Mouse (Mus musculus) kidney, embryonic 16.5 days (tissue): ENCODE results near the gene Nav1. TPM values are rescaled to one million over a fixed set of nuclear protein-coding genes. Genes with fewer than 3 reads are reported as not detected.

Experiments used
- ATAC-seq: fragments of 200-750 bp; cut with Nextera tagmentation; 2 replicates; pipeline ENCODE4 v1.8.0; 2017; ENCODE audit warnings: moderate TSS enrichment; ENCODE audit not compliant: low FRiP score, low TSS enrichment
- H3K27ac ChIP-seq: fragments of 300-500 bp; sonication (generic); 2 replicates; pipeline ENCODE4 v1.5.1; 2014; ENCODE audit warnings: low read length
- H3K27me3 ChIP-seq: fragments of 300-500 bp; sonication (generic); 2 replicates; pipeline ENCODE4 v1.6.1; 2014; ENCODE audit warnings: low read length, control low read depth, mixed read lengths; ENCODE audit not compliant: insufficient read depth
- H3K36me3 ChIP-seq: fragments of 300-500 bp; sonication (generic); 2 replicates; pipeline ENCODE4 v1.6.1; 2014; ENCODE audit warnings: low read length, control low read depth, mixed read lengths; ENCODE audit not compliant: insufficient read depth
- H3K4me1 ChIP-seq: fragments of 300-500 bp; sonication (generic); 2 replicates; pipeline ENCODE4 v1.6.1; 2014; ENCODE audit warnings: low read length, control low read depth, mixed read lengths; ENCODE audit not compliant: insufficient read depth
- H3K4me2 ChIP-seq: fragments of 300-500 bp; sonication (generic); replicated peaks from 2 replicates; pipeline ENCODE4 v1.6.1; 2014; ENCODE audit warnings: low read depth, low read length
- H3K4me3 ChIP-seq: fragments of 300-500 bp; sonication (generic); 2 replicates; pipeline ENCODE4 v1.5.1; 2014; ENCODE audit warnings: mild to moderate bottlenecking, low read length
- H3K9ac ChIP-seq: fragments of 300-500 bp; sonication (generic); replicated peaks from 2 replicates; pipeline ENCODE4 v1.6.1; 2014; ENCODE audit warnings: low read length
- H3K9me3 ChIP-seq: fragments of 300-500 bp; sonication (generic); 2 replicates; pipeline ENCODE4 v1.6.1; 2016; ENCODE audit warnings: low read length, control low read depth
- WGBS: fragments of 180-500 bp; shearing (Covaris S2); extraction: QIAGEN DNeasy Blood & Tissue Kit; methylation state at CpG from one replicate; pipeline ENCODE4 v1.1.7; 2014; 5-methylcytosine and 5-hydroxymethylcytosine counted together
- microRNA-seq: library from miRNA; unstranded; fragments of <30 nt; microRNA quantifications from one replicate; pipeline ENCODE4, GENCODE M21; 2016
- polyA plus RNA-seq: library from polyadenylated mRNA; unstranded; fragments of >200 nt; fragmentation: Nextera tagmentation; extraction: Ambion mirVana; gene quantifications from 2 replicates; pipeline ENCODE4 v1.2.1, GENCODE M21; 2015

The Nav1 gene
- polyA plus RNA-seq, 1 experiment from 2014 or later: 12.2 TPM

DNA sequence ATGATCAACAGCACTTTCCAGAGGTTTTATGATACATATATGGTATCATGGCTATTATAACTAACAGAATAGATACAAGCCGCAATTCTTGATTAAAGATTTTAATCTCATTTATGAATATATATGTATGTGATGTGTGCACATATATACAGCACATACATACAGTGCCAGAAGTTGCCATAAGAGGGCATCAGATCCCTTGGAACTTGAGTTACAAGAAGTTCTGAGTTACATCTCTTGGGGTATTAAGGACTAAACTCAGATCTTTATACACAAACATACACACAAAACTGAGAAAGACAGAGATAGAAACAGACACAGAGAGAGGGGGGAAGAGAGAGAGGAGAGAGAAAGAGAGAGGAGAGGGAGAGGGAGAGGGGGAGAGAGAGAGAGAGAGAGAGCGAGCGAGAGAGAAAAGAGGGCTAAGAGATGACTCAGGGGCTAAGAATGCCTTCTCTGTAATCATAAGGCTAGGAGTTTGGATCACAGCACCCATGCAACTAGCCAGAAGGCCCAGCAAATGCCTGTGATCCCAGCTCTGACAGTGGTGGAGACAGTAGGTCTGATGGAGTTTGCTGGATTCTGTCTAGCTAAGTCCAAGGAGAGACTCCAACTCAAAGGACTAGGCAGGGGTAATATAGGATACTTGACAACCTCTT lies 205.5 kb downstream of the Nav1 start:
- Histone ChIP-seq H3K27ac (no peak overlapping the region), H3K4me2 (no peak overlapping the region), H3K27me3 (no peaks in the 10 kb centered on the region), H3K4me1 (no peaks in the 10 kb centered on the region), H3K9me3 (no peaks in the 10 kb centered on the region), H3K4me3 (no peak overlapping the region), H3K36me3 (peaks cover 78% of the 10 kb centered on the region), H3K9ac (no peak overlapping the region)
- 92% methylated on average over 3 of the region's 3 CpGs for WGBS
- no peak for ATAC-seq

DNA sequence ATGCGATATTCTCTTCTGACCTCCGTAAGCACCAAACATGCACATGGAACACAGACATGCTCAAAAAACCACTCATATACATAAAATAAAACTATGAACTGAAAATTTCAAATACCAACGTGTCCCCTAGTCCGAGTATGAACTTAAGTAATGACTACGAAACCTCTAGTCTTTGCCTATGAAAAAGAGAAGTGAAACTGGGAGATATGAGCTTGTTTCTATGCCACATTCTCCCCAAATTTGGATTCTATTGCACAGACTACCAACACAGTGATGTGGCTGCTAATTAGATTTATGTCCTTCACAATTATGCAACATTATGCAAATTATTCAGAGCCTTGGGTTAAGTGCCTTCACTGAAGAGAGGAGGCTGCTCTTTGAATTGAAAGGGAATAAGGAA lies 207.6 kb downstream of the Nav1 start:
- peaks cover 73% of the 10 kb centered on the region for H3K36me3 ChIP-seq
- H3K4me2 ChIP-seq: no peak overlapping the region
- no peak overlapping the region for H3K9ac ChIP-seq
- 95% methylated on average over 5 of the region's 5 CpGs for WGBS
- H3K27me3 ChIP-seq: no peaks in the 10 kb centered on the region
- no peak overlapping the region for H3K4me3 ChIP-seq
- no peak overlapping the region for H3K27ac ChIP-seq
- H3K9me3 ChIP-seq: no peaks in the 10 kb centered on the region
- no peak for ATAC-seq
- H3K4me1 ChIP-seq: no peaks in the 10 kb centered on the region

DNA sequence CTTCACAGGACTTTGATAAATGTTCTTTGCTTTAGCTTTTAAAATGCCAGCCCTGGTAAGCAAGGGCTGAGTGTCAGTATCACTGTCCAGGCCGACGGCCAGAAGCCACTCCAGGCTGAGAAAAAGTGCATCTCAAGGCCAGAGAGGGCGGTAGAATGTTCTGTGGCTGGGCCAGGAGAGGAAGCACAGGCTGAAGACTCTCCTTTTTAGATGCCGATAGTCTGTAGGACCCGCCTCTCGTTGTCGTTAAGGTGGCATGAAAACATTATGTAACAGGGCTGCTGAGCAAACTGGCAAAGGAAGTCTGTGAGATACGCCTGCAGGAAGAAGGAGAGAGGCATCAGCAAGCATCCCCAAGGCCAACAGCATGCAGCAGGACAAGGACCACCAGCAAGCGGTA lies 221.9 kb downstream of the Nav1 start:
- H3K27me3 ChIP-seq: no peaks in the 10 kb centered on the region
- no peak for ATAC-seq
- no peak overlapping the region for H3K4me2 ChIP-seq
- H3K36me3 ChIP-seq: peaks cover 68% of the 10 kb centered on the region
- H3K9ac ChIP-seq: no peak overlapping the region
- H3K9me3 ChIP-seq: no peaks in the 10 kb centered on the region
- H3K4me3 ChIP-seq: no peak overlapping the region
- WGBS: 85% methylated on average over 9 of the region's 9 CpGs
- H3K27ac ChIP-seq: no peak overlapping the region
- 0 out of 2 replicates have a peak, but pooled peaks cover 2% of the 10 kb centered on the region for H3K4me1 ChIP-seq

Small RNA genes within 50 kb of the gene (microRNA-seq; reads per million reads assigned to microRNA genes)
- not detected for gene Mir1231

Other genes with a start within 250 kb of the Nav1 start
- 47.1 and 50.8 TPM in 2 replicates for gene Shisa4, start 232.1 kb downstream of the Nav1 start, polyA plus RNA-seq
- 130 and 139 TPM in 2 replicates for gene Ipo9, start 176.8 kb downstream of the Nav1 start, polyA plus RNA-seq
- 141 and 157 TPM in 2 replicates for gene Csrp1, start 112.8 kb upstream of the Nav1 start, polyA plus RNA-seq
- gene Phlda3, start 158.8 kb upstream of the Nav1 start, polyA plus RNA-seq: 79.6 and 87.5 TPM in 2 replicates
- gene Tnni1, start 172.1 kb upstream of the Nav1 start, polyA plus RNA-seq: 21.9 and 23.5 TPM in 2 replicates
- 29.1 and 30.8 TPM in 2 replicates for gene Lad1, start 211.3 kb upstream of the Nav1 start, polyA plus RNA-seq
- 9.4 and 37.2 TPM in 2 replicates for gene Tnnt2, start 229.1 kb upstream of the Nav1 start, polyA plus RNA-seq